Mouse (Mus musculus) natural killer cell, adult 2 months (primary cell): Measurements from ENCODE around the gene Glrx5.

ENCODE experiments used
- DNase-seq, 2 experiments: peaks; one replicate each; pipeline ENCODE4 v3.0.0; 2022; ENCODE audit warnings: low spot score in 2 of 2

The Glrx5 gene

GRCm38 (mm10) chr12:105031081-105032058 is 1.1 kb upstream of the Glrx5 start:
- DNase-seq = no peak

DNA sequence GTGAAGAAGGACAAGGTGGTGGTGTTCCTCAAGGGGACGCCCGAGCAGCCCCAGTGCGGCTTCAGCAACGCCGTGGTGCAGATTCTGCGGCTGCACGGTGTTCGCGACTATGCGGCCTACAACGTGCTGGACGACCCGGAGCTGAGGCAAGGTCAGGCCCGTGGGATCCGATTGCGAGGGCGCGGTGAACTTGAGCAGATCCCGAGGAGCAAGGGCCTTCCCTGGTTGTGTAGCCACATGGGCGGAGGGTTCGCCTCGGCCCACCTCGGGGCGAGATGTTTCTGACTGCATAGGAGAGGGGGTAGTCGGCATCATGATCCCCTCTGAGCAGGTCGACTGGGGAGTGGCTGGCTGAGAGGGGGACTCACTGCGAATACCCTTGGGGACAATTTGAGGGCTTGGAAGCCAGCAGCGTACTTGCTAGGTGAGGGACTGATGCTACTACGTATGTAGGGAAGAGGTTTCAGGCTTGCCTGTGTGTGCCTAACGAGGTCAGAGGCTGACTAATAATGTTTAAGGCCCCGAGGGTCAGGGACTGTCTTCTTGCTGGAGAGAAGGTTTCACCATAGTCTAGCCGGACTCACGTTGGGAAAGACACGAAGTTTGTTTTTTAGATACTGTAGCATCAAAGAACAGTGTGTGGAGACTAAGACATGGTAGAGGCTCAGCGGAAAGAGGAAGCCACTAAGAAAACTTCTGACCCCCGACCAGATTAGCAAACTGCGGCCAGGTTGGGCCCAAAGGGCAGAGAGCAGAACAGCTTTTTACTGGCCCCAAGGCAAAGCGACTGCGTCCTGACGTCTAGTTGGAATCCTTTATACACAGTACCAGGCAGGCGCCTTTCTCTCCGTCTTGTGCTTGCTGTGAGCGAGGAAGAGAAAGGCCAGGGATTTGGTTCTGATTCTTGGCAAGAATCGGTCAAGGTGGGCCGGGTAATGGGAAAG is 616 bp downstream of the Glrx5 start:
- DNase-seq = no peak

- no peak for DNase-seq
Observed at GRCm38 (mm10) chr12:105034130-105034769, 1.8 kb downstream of the Glrx5 start.

GRCm38 (mm10) chr12:105038211-105038610 is 5.7 kb downstream of the Glrx5 start:
- DNase-seq = no peak

- DNase-seq = no peak
Observed at GRCm38 (mm10) chr12:105038918-105039317, 6.4 kb downstream of the Glrx5 start.

DNA sequence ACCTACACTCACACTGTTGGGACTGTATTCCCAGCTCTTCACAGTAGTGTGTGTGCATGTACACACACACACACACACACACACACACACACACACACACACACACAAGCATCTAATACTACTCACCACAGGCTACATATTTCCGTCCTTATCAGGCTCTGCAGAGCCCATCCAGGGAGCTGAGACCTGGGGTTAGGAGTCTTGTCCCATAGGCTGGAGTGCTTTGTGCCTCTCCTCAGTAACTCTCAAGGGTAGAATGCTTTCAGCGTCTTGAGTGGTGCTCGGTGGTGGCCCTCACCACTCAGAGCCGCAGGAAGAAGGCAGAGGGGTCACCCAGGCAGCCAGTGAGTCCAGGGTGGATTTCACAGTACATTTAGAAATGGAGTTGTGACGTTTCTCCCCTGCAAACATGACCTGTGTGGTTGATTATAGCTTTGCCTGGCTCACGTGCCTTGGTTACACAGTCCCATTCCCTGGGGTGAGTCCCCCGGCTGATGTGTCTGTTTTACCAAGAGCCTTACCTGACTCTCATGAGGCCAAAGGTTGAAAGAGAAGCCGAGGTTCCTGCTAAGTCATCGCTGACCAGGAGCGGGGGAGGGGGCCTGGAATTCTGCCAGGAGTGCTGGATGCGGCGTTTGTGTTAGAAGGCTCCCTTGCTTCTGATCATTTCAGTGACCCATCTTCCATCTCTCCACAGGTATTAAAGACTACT is 7.2 kb downstream of the Glrx5 start:
- no peak for DNase-seq

- no peak for DNase-seq
Observed at GRCm38 (mm10) chr12:105040950-105041349, 8.5 kb downstream of the Glrx5 start.

DNA sequence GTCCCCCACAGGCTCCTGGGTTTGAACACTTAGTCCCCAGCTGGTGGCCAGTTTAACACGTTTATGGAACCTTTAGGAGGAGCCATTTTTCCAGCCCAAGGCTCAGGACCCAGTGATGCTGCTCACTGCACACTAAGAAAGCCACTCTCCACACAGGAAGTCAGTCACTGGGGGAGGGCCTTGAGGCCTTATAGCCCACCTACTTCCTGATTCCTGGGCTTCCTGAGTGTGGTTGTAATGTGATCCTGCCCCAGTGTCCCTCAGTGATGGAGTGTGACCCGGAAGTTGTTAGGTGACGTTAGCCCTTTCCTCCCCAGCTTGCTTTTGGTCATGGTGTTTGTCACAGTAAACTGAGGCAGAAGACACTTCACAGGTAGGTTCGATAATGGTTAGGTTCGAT is 10.6 kb downstream of the Glrx5 start:
- DNase-seq = no peak

GRCm38 (mm10) chr12:105044775-105045174 is 12.3 kb downstream of the Glrx5 start:
- DNase-seq = no peak

GRCm38 (mm10) chr12:105048301-105048863 is 15.9 kb downstream of the Glrx5 start:
- no peak for DNase-seq

DNA sequence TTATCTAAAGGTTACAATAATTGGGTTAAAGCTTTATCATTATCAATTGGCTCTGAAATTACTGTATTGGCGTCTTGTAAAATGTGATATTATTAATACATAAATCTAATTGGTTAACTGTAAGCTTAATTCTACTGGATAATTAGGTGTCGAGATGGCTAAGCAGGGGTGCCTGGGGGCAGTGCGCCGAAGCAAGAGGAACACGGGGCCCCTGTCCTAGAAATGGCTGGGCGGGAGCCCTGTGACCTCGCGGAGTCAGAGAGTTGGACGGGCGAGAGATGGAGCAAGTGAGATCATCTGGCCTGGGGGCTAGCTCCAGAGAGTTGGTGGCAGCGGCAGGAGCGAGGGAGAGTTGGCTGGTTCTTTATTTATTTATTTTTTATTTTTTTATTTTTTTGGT is 17.3 kb downstream of the Glrx5 start:
- no peak for DNase-seq

DNA sequence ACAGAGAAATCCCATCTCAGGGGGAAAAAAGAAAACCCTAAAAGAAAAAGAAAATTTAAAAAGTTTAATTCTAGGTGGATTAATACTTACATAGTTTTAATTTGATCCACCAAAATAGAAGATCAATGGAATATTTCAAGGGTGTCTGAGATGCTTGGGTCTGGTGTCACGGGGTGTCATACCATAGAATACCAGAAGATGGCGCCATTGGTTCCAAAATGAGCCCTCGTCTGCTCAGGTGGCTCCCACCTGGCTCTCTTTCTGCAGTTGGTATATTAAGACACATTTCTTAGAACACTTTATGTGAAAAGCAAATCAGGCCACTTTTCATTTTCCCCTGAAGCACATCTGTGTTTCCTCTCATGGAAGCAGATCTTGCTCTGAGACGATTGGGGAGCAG is 18.4 kb downstream of the Glrx5 start:
- peak; percentile 31 to 39 for DNase-seq

- DNase-seq = no peak
Observed at GRCm38 (mm10) chr12:105054041-105054440, 21.6 kb downstream of the Glrx5 start.

DNA sequence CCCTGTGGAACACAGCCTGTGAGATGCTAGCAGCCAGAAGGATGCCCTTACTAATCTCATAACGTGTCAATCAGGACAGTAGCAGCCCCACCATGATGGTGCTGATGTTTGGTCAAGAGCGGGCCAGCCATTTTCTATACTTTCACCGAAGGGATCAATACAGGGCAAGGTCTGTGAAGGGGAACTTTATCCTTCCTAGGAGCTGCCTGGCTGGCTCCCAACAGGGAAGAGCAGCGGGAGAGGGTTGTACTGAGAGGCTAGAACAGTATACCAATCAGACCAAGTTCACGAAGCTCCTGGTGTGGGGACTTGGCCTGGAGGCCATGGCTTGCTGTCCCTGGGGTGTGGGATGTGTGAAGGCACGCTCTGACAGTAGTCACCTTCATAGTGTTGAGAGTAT is 22.8 kb downstream of the Glrx5 start:
- no peak for DNase-seq

DNA sequence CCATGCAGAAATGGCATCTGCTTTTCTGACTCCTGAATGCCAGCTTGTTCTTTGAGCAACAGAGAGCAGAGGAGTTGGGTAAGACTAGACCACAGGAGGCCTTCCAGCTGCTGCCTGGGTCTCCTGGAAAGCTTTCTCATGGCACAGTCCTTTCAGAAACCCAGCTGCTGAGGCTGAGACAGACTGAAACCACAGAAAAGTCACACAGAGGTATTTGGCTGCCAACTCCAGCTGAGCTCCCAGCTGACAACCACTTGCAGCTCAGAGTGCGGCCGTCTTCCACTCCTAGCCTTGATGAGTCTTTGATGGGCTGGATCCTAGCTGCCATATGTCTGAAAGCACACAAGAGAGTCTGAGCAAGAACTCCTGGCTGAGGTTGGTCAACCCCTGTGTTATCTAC is 27.5 kb downstream of the Glrx5 start:
- no peak for DNase-seq

DNA sequence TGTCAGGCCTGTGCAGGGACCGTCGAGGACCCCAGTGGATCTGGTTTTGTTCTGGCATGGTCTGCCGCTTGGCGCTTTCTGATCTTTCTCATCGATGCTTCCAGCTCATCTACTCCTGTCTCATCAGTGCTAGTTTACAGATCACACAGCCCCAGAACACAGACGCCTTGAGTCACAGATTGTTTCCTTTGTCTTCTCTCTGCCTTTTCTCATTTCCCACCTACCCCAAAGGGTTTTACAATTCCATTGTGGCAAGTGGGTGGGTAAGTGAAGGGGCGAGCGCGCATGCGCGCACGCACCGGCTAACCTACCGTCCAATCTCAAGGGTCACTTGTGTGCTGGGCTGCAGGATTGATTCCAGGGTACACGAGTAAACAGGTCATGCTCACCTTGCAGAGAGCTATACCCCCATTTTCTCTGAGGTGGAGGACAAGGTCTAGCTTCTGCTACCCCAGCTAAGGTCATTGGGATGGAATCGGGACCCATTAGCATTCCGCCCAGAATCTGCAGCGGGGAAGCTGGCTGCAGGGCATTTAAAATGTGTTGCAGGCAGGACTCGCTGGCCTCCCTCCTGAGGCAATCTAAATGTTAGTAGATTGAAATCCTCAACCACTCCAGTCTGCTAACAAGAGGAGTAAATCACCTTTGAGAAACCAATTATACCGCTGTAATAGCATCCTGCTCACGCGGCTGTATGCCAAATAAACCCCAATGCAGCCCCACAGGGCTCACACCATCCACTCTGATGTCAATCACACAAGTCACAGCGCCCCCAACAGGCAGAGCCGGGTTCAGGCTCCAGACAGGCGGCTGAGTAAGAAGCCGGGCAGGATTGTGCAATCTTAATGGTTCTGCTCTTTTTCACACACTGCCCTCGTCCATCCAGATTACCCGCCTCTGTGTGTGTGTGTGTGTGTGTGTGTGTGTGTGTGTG is 31.0 kb downstream of the Glrx5 start:
- peak in 1 of 2 experiments; percentile 4 for DNase-seq

- DNase-seq = no peak
Observed at GRCm38 (mm10) chr12:105064168-105064567, 31.7 kb downstream of the Glrx5 start.

- DNase-seq = no peak
Observed at GRCm38 (mm10) chr12:105065119-105065518, 32.6 kb downstream of the Glrx5 start.

DNA sequence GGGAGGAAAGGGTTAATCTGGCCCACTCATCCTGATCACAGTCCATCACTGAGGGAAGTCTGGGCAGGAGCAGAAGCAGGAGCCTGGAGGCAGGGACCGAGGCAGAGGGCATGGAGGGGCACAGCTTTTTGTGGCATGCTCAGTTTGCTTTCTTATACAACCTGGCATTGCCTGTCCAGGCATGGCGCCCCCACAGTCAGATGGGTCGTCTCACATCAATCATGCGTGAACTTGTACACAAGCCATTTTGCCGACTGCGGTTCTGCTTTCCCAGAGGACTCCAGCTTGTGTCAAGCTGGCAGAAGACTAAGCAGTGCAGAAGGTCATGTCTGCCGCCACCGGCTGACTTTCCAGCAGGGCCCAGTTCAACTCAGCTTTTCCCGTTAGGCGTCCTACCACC is 34.0 kb downstream of the Glrx5 start:
- no peak for DNase-seq

DNA sequence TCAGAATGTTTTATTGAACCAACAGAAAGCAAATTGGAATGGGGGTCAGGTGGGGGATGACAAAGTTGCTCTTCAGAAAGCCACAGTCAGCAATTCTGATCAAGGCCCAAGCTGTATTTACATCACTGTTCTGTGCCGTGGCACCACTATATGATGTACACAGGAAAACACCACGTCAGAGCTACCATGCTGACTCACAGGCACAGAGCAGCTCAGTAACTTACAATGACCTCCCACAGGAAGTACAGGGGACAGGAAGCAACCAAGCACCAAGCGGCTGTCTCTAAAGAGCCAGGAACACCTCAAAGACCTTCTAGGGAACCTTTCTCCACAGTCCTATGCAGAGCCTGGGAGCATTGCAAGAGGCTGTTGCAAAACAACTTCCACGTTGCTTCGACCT is 36.4 kb downstream of the Glrx5 start:
- DNase-seq = peak; percentile 10 to 20
